Mouse (Mus musculus) kidney, postnatal 4 days (tissue): ENCODE results near the gene Pax9.

Experiments used
- DNase-seq, 2 experiments: peaks; one replicate each; pipeline ENCODE4 v3.0.0; 2021; ENCODE audit warnings: mixed read lengths in 2 of 2

Gene Pax9

DNA sequence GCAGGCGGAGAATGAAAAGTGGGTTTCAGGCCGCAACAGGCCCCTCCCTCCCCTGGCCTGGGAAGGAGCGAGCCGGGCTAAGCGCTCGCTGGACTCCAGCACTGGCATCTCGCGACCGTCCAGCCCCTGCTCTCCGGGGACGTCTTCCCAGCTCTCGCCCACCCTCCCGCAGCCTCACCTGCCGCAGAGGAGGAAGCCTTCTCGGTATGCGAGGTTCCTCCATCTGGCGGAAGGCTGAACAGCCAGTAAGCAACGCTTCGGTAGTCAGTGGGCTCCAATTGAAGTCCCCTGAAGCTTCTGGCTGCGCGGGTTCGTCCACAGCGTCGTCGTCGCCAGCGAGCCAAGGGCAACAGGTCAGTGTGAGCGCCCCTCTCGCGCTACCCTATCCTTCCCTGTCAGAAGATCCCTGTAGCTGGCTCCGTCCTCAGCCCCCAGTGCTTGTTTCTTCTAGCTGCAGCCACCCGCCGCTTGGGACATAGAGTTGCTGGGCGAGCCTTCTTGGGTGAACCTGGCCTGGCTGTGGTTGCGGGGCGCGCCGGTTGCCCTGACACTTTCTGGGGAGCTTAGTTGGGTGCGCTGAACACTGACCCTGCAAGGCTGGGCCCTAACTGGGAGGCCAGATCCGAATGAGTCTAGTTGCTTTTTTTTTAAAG is at the start of gene Pax9:
TSS of gene Pax9 (plus strand) at position 341 of the 653 bp plus-strand sequence.
- peak in 1 of 2 experiments; percentile 13 for DNase-seq

DNA sequence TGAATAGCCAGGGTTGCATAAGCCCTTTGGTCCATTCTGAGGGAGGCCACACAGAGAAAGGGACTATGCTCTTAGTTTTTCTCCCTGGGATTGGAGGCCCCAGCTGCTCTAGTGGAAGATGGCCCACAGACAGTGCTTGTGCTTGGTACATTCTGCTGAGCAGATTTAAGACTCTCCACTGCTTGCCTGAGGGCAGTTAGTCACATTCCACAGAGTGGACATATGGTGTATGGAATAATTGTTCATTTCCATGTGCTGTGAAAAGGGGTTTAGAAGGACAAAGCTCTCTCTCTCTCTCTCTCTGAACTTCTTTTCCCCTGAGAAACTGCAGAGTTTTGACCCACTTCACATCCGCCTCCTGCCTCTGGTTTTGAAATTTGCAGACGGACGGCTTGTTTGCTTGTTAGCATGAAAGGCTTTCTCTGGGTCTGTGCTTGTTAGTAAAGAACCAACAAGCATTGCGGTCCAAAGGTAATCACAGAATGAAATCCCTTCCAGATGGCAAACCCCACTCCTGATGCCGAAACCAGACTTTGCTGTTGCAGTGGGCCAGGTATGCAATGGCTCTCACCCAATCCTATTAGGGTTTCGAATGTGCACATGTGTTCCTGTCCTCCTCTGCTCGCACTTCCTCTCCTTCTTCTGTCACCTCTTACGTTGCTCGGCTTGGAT is 22.0 kb upstream of the Pax9 start:
- DNase-seq: no peak

DNA sequence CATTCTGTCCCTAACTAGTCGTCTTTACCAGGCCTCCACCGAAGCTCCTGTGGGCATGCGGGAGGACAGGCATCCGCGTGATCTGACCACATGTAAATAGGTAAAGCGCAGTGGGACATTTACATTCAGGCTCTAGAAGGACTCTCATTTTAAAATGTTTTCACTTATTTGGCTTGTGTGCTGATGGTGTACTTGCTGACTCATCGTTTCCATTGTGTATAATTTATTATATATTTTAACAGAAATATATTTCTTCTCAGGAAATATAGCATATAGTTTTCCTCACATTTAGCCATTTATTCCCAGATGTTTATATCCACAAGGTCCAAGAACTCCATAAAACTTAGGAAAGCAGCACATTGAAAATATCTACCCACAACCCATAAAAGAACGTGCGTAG is 20.8 kb upstream of the Pax9 start:
- no peak for DNase-seq

DNA sequence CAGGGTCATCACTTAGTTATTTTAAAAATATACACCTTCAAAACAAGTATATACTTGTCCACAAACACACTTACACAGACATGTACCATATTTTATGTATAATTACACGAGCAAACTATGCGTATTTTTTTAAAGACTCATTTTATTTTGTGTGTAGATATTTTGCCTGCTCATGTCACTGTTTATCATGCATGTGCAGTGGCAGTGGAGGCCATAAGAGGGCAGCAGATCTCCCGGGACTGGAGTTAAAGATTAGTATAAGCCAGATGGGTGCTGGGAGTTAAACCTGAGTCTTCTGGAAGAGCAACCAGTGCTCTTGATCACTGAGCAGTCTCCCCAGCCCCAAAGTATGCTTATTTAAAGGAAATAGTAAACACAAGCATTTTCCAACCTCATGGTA is 16.8 kb upstream of the Pax9 start:
- peak in 1 of 2 experiments; percentile 57 for DNase-seq

DNA sequence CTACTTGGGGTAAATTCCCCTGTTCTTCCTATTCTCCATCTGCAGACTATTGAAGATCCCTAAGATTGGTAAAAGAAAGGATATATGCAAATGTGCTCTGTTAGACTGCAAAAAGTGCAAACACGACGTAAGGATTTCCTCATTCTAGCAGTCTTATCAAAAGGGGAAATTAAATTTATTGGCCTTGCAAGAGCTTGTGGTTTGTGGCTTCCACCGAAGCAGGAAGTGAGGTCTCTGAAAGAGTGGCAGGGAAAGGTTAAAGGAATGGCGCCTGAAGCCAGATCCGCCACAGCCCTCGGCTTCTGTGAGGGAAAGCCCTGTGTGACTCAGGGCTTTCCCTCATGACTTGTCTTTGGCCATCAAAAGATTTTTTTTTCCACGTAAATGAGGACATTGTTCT is 13.9 kb upstream of the Pax9 start:
- DNase-seq: no peak

DNA sequence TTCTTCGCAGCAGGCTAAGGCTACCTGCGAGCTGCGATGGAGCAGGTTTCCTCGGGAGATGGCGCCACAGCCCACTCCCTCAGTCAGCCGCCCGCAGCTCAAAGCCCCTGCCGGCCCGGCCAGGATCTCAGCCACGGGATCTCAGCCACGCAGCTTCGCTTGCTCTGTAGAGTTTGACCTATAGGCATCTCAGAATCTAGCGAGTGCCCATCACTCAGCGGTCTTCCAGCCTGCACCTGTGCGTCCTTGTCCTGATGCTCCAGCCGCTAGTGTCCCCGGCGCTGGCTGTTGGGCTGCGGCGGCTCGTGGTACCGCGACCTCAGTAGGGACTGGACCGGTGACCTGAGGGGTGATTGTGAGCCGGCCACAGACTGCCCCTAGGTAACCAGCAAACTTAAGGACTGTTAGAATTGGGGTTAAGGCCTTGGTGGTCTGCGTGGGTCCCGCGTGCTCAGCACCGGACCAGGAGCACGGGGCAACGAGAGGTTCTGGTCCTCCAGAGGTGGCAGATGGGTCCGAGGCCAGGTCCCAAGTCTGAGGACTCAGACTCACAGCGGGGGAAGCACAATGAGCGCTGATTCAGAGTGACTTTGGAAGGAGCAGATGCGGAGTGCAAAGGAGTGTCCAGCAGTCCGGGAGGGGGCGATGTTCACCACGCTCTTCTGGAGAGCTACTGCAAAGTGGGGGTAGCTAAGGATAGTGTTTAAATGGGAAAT is 10.3 kb upstream of the Pax9 start:
- peak; percentile 63 to 66 for DNase-seq

DNA sequence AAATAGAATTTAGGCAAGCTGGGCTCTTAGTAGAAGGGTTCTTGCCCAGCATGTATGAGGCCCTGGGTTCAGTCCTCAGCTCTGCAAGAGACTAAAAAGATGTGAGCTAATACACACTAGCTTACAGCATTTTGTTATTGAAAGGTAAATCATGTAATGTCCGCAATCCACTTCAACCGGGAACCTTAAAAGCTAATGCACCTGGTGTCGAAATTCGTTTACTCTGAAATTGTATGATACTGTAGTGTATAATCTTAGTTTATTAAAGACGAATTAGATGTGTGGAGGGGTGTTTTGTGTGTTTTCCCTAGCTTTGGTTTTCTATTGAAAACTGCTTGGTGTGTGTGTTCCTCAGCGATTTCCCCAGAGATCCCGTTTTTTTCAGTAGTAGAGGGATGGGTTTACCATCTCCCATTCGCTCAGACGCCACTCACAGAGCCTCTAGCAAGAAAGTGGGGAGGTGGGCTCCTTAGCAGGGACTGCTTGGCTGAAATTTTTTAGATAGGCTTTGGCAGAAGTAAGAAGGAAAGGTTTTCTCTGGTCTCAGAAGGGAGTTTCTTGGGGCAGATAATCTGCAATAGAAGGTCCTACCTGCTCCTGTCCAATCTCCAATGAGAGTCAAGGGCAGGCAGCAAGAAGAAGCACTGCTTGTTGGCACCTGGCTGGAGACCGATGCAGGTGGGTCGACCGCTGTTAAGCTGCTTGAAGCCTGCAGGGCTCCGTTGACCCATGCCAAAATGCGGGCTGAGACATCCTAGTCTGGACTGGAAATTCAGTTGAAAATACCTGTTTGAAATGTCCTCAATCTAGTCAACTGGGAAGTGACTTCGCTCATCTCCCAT is 3.7 kb upstream of the Pax9 start:
- no peak for DNase-seq

DNA sequence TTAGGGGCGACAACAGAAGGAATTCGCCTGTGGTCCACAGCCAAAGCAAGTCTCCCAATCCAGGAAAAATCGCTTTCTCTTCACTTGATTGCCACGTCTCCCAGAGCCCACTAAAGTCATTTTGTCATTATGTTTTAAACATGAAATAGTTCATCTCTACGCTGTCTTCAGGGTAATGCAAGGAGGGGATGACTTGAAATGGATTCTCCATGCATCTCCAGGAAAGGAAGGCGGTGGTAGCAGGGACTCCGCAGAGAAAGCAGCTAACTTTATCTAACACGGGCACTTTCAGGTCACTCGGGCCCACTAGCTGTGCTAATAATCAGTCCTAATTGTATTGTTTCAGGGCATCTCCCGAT is 3.1 kb upstream of the Pax9 start:
- no peak for DNase-seq

DNA sequence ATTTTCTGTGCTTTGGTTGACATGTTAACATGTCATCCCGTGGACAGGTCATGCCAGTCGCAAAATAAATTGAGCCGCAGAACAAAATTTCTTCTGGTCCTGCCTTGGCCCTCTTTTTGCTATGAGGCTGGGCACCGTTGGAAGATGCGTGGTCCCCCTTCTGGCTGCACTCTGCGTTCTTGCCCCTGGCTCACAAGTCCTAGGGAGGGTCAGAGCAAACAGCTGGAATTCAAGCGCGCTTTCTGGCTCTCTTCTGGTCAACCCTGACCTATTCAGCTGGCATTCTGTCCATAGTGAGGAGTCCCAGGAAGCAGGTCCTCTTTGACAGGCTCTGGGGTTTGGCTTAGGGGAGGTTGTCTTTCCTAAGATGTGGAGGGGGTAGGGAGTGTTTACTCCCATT is 2.6 kb upstream of the Pax9 start:
- no peak for DNase-seq

DNA sequence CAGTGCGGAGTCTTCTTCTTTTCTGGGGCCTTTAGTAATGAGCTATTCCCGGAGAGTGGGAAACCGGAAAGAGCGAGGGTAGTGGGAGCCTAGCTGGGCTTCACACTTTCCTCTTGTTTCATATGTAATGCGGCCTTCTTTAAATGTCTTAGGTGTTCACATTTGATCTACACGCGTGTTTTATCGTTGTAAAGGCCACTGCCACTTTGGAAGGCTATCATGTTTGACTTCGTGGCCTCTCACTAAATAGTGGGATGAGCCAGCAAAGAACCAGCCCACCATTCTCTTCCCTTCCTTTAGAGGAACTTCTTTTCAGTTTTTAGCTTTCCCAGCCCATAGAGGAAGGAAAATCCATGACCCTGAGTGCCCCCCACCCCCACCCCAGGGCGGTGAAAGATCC is 2.2 kb upstream of the Pax9 start:
- no peak for DNase-seq

DNA sequence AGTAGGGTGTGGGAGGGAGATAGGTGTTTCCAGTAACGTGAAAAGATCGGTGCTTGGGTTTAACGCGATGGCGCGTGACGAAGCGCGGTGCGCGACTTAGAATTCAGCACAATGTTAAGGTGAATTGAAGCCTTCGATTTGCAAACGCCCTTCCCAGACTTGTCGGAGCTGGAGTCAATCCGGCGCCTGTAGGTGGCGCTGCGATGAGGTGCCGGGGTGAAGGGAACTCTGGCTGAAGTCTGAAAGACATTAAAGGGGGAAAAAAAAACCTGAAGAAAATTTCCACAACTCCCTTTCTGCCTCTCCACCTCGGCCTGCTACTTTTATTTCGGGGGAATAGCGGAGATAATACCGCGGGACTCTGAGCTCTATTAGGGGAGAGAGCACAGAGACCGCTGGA is 1.8 kb upstream of the Pax9 start:
- DNase-seq: peak; percentile 68 to 78

DNA sequence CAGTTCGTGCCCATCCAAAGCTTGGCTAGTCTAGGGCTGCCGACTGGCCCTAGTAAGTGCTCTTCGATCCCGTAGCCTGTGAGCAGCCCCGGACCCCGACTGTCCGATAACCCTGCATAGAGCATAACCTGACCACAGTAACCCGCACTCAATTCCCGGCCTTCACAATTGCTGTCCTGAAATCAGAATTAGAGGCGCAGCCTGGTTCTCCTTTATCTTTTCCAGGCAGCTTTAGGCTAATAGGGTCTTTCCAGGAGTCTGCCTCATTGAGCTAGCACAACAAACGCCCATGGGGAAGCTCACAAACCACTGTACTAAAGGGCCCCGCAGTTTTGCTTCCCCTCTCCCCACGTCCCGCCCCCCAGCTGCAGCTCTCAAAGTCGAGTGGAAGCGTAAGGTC is 1.2 kb upstream of the Pax9 start:
- no peak for DNase-seq

DNA sequence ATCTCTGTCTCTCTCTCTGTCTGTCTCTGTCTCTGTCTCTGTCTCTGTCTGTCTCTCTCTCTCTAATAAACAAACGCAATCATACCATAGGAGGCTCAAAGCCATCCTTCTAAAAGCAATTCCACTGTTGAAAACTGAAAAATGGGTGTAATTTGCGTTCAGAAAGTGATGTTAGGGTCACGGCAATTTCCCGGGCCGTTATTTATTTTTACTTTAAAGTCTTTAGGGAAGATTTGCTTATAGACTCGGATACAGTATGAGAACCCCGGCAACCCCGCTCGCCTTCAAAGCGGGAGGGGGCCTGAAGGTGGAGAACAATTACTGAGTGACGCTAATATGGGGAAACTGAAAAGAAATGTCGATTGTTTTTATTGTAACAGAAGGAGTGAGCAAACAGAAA is 566 bp upstream of the Pax9 start:
- DNase-seq: no peak

DNA sequence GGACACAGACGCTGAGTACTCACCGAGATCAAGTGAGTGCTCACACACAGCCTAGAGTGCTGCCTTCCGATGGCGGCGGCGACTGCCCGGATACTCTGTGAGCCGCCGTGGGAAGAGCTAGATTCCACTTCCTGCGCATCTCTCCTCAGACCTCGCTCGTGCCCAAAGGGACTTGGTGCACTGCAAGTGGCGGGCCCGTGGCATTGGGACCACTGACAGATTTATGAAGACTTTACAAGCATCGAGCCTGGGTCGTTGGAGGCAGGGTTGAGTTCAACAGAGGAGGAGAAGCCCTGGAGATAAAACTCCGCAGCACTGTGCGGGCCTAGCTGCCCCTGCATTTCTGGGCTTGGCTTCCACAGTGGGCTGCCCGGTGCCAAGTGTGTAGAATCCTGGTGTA is 969 bp downstream of the Pax9 start:
- DNase-seq: peak in 1 of 2 experiments; percentile 3

DNA sequence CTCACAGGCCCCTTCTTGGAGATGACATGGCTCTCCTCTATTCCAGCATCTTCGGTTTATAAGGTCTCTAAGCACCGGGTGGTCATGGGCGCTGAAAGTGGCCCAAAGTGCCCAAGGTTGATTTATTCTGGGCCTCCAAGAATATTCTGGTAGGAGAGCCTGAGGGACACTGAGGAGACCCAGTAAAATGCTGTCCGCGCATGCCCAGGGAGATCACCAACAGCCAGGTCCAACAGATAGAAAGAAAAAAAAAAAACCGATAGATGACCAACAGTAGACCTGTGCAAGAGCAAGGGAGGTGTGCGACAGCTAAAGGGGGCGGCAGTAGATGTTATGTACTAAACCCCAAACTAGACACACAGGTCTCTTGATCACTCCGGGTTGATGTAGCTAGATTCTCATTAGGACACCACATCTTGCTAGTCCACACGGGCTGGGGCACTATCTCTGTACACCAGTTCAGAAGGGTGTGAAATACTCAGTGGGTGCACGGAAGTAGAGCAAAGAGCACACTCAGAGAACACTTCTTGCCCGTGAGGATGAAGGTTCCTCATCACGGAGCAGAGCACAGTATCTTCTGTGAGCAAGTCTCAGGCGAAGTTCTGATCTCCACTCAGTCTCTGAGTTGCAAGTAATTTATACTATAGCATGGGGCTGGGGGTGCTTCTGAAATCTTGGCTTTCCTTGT is 2.0 kb downstream of the Pax9 start:
- no peak for DNase-seq

DNA sequence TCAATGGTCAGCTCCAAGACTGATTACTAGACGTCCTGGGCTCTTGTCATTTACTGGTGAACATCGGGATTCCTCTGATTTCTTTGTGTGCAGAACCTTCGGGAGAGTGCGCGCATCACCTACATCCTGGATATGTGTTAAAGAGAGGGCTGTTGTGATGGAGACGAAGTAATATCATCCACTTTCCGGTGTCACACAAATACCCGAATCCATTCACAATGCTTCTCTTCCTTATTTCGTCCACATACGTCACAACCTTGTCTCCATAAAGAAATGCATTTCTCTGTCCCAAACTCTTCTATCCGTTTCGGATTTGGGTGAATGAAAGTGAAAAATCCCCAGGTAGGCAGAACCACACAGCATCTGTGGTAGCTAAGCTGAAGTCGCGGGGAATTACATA is 2.8 kb downstream of the Pax9 start:
- no peak for DNase-seq

DNA sequence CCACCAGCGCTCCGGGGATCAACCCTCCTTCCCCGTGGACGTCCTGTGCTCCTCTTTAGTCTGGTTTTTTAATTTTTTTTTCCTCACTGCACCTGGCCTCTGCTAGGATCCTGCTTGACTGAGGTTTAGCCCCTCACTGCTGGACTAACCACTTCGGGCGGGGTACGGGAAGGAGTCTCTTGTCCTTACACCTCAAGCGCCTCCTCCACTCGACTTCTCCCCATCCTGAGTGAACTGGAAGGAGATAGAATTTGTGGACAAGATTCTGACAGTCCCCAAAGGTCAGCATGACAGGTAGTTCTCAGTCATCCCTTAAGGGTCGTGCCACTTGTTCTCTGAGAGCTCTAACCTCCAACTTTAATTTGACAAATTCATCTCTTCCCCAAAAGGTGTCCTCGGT is 3.4 kb downstream of the Pax9 start:
- no peak for DNase-seq

DNA sequence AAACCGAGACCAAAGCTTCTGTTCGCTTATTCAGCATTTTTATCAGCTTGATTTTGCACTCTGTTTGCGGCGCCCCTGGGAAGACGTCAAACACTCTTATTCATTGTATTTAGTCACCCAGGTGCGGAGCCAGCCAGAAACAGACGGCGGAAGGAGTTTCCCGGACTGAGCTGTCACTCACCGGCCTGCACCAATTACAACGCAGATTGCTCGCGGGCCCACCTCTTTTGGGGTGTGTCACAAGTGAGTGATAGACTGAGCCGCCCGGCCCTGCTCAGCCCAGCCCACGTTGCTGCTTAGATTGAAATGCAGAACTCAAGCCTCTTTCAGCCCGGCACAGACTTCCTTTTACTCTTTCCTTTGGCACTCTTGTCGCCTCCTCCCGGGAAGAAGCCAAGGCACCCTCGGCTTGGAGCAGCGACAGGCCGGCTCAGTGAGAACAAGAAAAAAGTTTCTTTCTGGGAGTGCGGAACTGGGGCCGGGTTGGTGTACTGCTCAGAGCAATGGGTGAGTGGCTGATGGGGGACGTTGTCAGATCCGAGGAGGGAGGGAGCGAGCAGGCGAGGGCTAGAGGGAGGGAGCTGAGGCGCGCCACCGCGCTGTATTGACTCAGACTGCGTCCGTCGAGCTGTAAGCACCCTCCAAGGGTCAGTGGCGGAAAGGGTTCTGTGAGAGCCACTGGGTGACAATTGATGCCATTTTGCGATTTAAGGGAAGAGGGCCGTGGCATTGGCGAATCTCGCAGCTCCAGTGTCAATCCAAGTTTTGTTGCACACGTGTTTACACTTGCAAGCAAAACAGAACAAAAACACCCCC is 4.0 kb downstream of the Pax9 start:
- peak; percentile 84 to 88 for DNase-seq

DNA sequence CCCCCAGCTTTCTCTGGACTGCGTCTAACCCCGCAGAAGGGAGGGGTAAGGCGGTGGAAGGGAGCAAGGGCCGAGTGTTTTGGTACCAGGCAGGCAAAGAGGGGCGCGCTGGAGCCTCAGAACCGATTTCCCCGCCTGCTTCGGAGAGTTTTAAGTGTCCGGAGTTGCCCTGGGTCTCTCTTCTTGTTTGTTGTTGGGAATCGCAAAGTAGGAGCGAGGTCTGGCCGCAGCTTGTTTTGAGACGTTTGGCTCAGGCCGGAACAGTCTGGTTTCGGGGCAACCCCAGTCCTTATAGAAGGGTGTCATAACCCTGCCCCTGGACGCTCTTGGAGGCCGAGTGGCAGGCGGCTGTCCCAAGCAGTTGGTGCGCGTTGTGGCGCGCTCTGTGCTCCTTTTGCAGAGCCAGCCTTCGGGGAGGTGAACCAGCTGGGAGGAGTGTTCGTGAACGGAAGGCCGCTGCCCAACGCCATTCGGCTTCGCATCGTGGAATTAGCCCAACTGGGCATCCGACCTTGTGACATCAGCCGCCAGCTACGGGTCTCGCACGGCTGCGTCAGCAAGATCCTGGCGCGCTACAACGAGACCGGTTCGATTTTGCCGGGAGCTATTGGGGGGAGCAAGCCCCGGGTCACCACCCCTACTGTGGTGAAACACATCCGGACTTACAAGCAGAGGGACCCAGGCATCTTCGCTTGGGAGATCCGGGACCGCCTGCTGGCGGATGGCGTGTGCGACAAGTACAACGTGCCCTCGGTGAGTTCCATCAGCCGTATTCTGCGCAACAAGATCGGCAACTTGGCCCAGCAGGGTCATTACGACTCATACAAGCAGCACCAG is 4.8 kb downstream of the Pax9 start:
- peak in 1 of 2 experiments; percentile 22 for DNase-seq

DNA sequence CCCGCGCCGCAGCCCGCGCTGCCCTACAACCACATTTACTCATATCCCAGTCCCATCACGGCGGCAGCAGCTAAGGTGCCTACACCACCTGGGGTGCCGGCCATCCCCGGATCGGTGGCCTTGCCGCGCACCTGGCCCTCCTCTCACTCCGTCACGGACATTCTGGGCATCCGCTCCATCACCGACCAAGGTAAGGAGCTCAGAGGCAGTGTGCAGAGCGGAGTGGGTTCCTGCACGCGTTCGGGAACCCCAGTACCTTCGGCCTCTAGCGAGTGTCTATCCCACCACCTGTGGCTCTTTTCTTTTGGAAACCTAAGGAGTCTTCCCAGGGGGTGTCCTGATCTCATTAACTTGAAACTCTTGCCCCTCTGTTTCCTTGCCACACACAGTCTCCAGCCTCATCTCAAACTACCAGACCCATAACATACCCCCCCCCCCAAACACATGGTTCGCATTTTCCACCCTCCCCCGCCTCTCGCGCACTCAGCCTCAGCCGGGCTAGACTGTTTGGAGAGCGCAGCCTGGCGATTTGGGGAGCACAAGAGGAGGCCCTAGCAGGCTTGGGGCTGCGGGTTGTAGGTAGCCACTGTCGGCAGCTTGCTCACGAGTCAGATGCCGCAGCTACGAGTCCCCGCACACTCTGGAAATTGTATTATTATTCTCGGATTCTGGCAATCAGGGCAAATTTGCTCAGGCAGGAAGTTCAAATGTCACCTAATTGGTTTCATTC is 5.6 kb downstream of the Pax9 start:
- peak in 1 of 2 experiments; percentile 9 for DNase-seq
